ENCODE assay signal across 19 mouse cellular contexts in genomic region chr4:107843687-107844086, GRCm38 (mm10). TPM values are rescaled to one million over a fixed set of nuclear protein-coding genes. Genes with fewer than 3 reads are reported as not detected.
DNase-seq lines count a peak whose midpoint lies in the region; ATAC-seq and TF ChIP-seq lines count a peak whose summit lies in the region.
"Had no signal": no experiment of that assay in that cellular context is flagged by ENCODE, and none has a peak within 500 bp of the region (broad histone marks: within the 10 kb centered on the region; RNA-seq: fewer than 3 reads in every experiment).

No protein-coding gene starts in this region.

- peak overlapping the region; percentile 35; the same call in 1 of the 2 replicates for H3K27ac ChIP-seq in forebrain, embryonic 10.5 days
- H3K27ac ChIP-seq in forebrain, postnatal 0 days (ENCODE audit: low read depth, low read length) = no peak overlapping the region
- peak overlapping the region; percentile 34; the same call in 1 of the 2 replicates for H3K27ac ChIP-seq in neural tube, embryonic 14.5 days (ENCODE audit: low read depth, low read length)
- H3K27ac ChIP-seq in neural tube, embryonic 15.5 days (replicated peaks) = no peak overlapping the region
- H3K27ac ChIP-seq in forebrain, embryonic 15.5 days (replicated peaks) = peak overlapping the region; percentile 58
- H3K27ac ChIP-seq: hindbrain, embryonic 15.5 days; limb, embryonic 12.5 days; liver, embryonic 14.5 days; stomach, embryonic 15.5 days had no signal

- intact Hi-C loops in heart, postnatal 10 days (cut with DNase I) = no loop called here

- no peak overlapping the region for H3K4me3 ChIP-seq in forebrain, embryonic 10.5 days
- H3K4me3 ChIP-seq in forebrain, postnatal 0 days (ENCODE audit: low read depth, low read length) = no peak overlapping the region
- H3K4me3 ChIP-seq in neural tube, embryonic 14.5 days (ENCODE audit: low read depth, low read length) = no peak overlapping the region
- no peak overlapping the region for H3K4me3 ChIP-seq in neural tube, embryonic 15.5 days (replicated peaks)
- no peak overlapping the region for H3K4me3 ChIP-seq in forebrain, embryonic 15.5 days
- H3K4me3 ChIP-seq: hindbrain, embryonic 15.5 days; limb, embryonic 12.5 days; stomach, embryonic 15.5 days had no signal

- no peak overlapping the region for H3K4me2 ChIP-seq in forebrain, postnatal 0 days (ENCODE audit: low read depth)
- no peak overlapping the region for H3K4me2 ChIP-seq in neural tube, embryonic 14.5 days (ENCODE audit: low read depth, low read length)
- no peak overlapping the region for H3K4me2 ChIP-seq in neural tube, embryonic 15.5 days
- no peak overlapping the region for H3K4me2 ChIP-seq in forebrain, embryonic 15.5 days (replicated peaks)
- H3K4me2 ChIP-seq: hindbrain, embryonic 15.5 days; limb, embryonic 12.5 days; stomach, embryonic 15.5 days had no signal

- peaks cover 36% of the 10 kb centered on the region for H3K27me3 ChIP-seq in forebrain, embryonic 10.5 days (ENCODE audit: poor library complexity, severe bottlenecking)
- H3K27me3 ChIP-seq in forebrain, postnatal 0 days (ENCODE audit: insufficient read depth, low read length) = no peaks in the 10 kb centered on the region
- no peaks in the 10 kb centered on the region for H3K27me3 ChIP-seq in neural tube, embryonic 14.5 days (ENCODE audit: control insufficient read depth, insufficient read depth, low read length)
- H3K27me3 ChIP-seq in neural tube, embryonic 15.5 days (replicated peaks) = no peaks in the 10 kb centered on the region
- H3K27me3 ChIP-seq in forebrain, embryonic 15.5 days = no peaks in the 10 kb centered on the region
- H3K27me3 ChIP-seq: megakaryocyte, embryonic 14.5 days had no signal

- H3K9me3 ChIP-seq in forebrain, embryonic 10.5 days = no peaks in the 10 kb centered on the region
- H3K9me3 ChIP-seq in forebrain, postnatal 0 days (ENCODE audit: low read length) = no peaks in the 10 kb centered on the region
- no peaks in the 10 kb centered on the region for H3K9me3 ChIP-seq in neural tube, embryonic 14.5 days (ENCODE audit: control insufficient read depth, low read length)
- H3K9me3 ChIP-seq in neural tube, embryonic 15.5 days (replicated peaks) = no peaks in the 10 kb centered on the region
- no peaks in the 10 kb centered on the region for H3K9me3 ChIP-seq in forebrain, embryonic 15.5 days
- H3K9me3 ChIP-seq: hindbrain, embryonic 15.5 days; limb, embryonic 12.5 days; megakaryocyte, embryonic 14.5 days; stomach, embryonic 15.5 days had no signal

- H3K9ac ChIP-seq in forebrain, postnatal 0 days = no peak overlapping the region
- no peak overlapping the region for H3K9ac ChIP-seq in neural tube, embryonic 14.5 days (replicated peaks; ENCODE audit: low read depth, low read length)
- no peak overlapping the region for H3K9ac ChIP-seq in neural tube, embryonic 15.5 days (replicated peaks)
- H3K9ac ChIP-seq in forebrain, embryonic 15.5 days (replicated peaks) = no peak overlapping the region
- H3K9ac ChIP-seq: hindbrain, embryonic 15.5 days; limb, embryonic 12.5 days; liver, embryonic 14.5 days; stomach, embryonic 15.5 days had no signal

- 58% methylated on average over 8 of the region's 8 CpGs for WGBS in forebrain, embryonic 10.5 days
- WGBS in forebrain, postnatal 0 days = 39% methylated on average over 8 of the region's 8 CpGs
- WGBS in neural tube, embryonic 14.5 days = 60% methylated on average over 8 of the region's 8 CpGs
- 56% methylated on average over 8 of the region's 8 CpGs for WGBS in neural tube, embryonic 15.5 days
- WGBS in forebrain, embryonic 15.5 days = 46% methylated on average over 8 of the region's 8 CpGs

- no peak for ATAC-seq in forebrain, postnatal 0 days
- no peak for ATAC-seq in neural tube, embryonic 14.5 days (ENCODE audit: low read depth)
- ATAC-seq in neural tube, embryonic 15.5 days (ENCODE audit: low FRiP score) = no peak
- no peak for ATAC-seq in forebrain, embryonic 15.5 days (replicated peaks)
- ATAC-seq: lung, postnatal 0 days had no signal

- DNase-seq in forebrain, embryonic 10.5 days (ENCODE audit: extremely low spot score, low spot score) = no peak
- no peak for DNase-seq in forebrain, postnatal 0 days
- no peak for DNase-seq in right cerebral cortex, postnatal 25 days
- no peak for DNase-seq in MN1 (ENCODE audit: low spot score)
- no peak for DNase-seq in heart, postnatal 10 days
- DNase-seq: adrenal gland, postnatal 25 days; kidney, adult 2 months; kidney, postnatal 4 days; spleen, adult 18-20 months; thymus, postnatal 36 days had no signal

- H3K4me1 ChIP-seq in forebrain, embryonic 10.5 days = peaks cover 64% of the 10 kb centered on the region
- no peaks in the 10 kb centered on the region for H3K4me1 ChIP-seq in forebrain, postnatal 0 days (ENCODE audit: insufficient read depth)
- H3K4me1 ChIP-seq in neural tube, embryonic 14.5 days (ENCODE audit: control insufficient read depth, insufficient read depth, low read length) = peaks cover 10% of the 10 kb centered on the region
- peaks cover 22% of the 10 kb centered on the region for H3K4me1 ChIP-seq in neural tube, embryonic 15.5 days
- H3K4me1 ChIP-seq in forebrain, embryonic 15.5 days = peaks cover 47% of the 10 kb centered on the region
- H3K4me1 ChIP-seq: stomach, embryonic 15.5 days had no signal

- no peak for TF ChIP-seq CTCF in forebrain, postnatal 0 days (IDR thresholded peaks at IDR 0.05; ENCODE audit: low read depth)

- peaks cover 56% of the 10 kb centered on the region for H3K36me3 ChIP-seq in forebrain, embryonic 10.5 days (replicated peaks)
- peaks cover 40% of the 10 kb centered on the region for H3K36me3 ChIP-seq in forebrain, postnatal 0 days (ENCODE audit: insufficient read depth)
- H3K36me3 ChIP-seq in neural tube, embryonic 14.5 days (ENCODE audit: control insufficient read depth, insufficient read depth, low read length) = peaks cover 30% of the 10 kb centered on the region
- peaks cover 34% of the 10 kb centered on the region for H3K36me3 ChIP-seq in neural tube, embryonic 15.5 days
- peaks cover 38% of the 10 kb centered on the region for H3K36me3 ChIP-seq in forebrain, embryonic 15.5 days
- H3K36me3 ChIP-seq: limb, embryonic 12.5 days; stomach, embryonic 15.5 days had no signal

RNA-seq across cellular contexts. Expression of gene Magoh, which starts 35.9 kb away (rescaled TPM):
- 245 and 247 TPM in 2 replicates for polyA plus RNA-seq in forebrain, embryonic 10.5 days (2016; fragmentation: Nextera tagmentation; extraction: Ambion mirVana)
- total RNA-seq in forebrain, postnatal 0 days (2014; rRNA removed) = 49.8 and 64.5 TPM in 2 replicates
- 138 and 180 TPM in 2 replicates for polyA plus RNA-seq in forebrain, postnatal 0 days (2015; fragmentation: Nextera tagmentation; extraction: Ambion mirVana)
- 104 and 120 TPM in 2 replicates for polyA plus RNA-seq in neural tube, embryonic 14.5 days (2014; fragmentation: Nextera tagmentation; extraction: Ambion mirVana)
- 105 and 120 TPM in 2 replicates for polyA plus RNA-seq in neural tube, embryonic 15.5 days (2015; fragmentation: Nextera tagmentation; extraction: Ambion mirVana)
- 141 and 152 TPM in 2 replicates for polyA plus RNA-seq in forebrain, embryonic 15.5 days (2015; fragmentation: Nextera tagmentation; extraction: Ambion mirVana)
- total RNA-seq in heart, postnatal 10 days (2021) = 10 to 100 TPM; 64.4 to 65.4 TPM

RNA-seq across cellular contexts. Expression of gene Lrp8, which starts 41.6 kb away (rescaled TPM):
- 11.2 and 11.3 TPM in 2 replicates for polyA plus RNA-seq in forebrain, embryonic 10.5 days (2016; fragmentation: Nextera tagmentation; extraction: Ambion mirVana)
- total RNA-seq in forebrain, postnatal 0 days (2014; rRNA removed) = 60.7 and 90.2 TPM in 2 replicates
- polyA plus RNA-seq in forebrain, postnatal 0 days (2015; fragmentation: Nextera tagmentation; extraction: Ambion mirVana) = 21.9 and 38.3 TPM in 2 replicates
- 71.4 and 77.5 TPM in 2 replicates for polyA plus RNA-seq in neural tube, embryonic 14.5 days (2014; fragmentation: Nextera tagmentation; extraction: Ambion mirVana)
- polyA plus RNA-seq in neural tube, embryonic 15.5 days (2015; fragmentation: Nextera tagmentation; extraction: Ambion mirVana) = 48.8 and 62.8 TPM in 2 replicates
- polyA plus RNA-seq in forebrain, embryonic 15.5 days (2015; fragmentation: Nextera tagmentation; extraction: Ambion mirVana) = 86.3 and 93.7 TPM in 2 replicates
- total RNA-seq in heart, postnatal 10 days (2021) = 1 to 10 TPM in 1 of 2 experiments, under 1 TPM in 1; 0.67 to 1.1 TPM

RNA-seq across cellular contexts. Expression of gene 0610037L13Rik, which starts 45.9 kb away (rescaled TPM):
- polyA plus RNA-seq in forebrain, embryonic 10.5 days (2016; fragmentation: Nextera tagmentation; extraction: Ambion mirVana) = 102 and 105 TPM in 2 replicates
- total RNA-seq in forebrain, postnatal 0 days (2014; rRNA removed) = 63.7 and 75.6 TPM in 2 replicates
- 102 and 110 TPM in 2 replicates for polyA plus RNA-seq in forebrain, postnatal 0 days (2015; fragmentation: Nextera tagmentation; extraction: Ambion mirVana)
- polyA plus RNA-seq in neural tube, embryonic 14.5 days (2014; fragmentation: Nextera tagmentation; extraction: Ambion mirVana) = 82.6 and 91.7 TPM in 2 replicates
- 93.6 and 105 TPM in 2 replicates for polyA plus RNA-seq in neural tube, embryonic 15.5 days (2015; fragmentation: Nextera tagmentation; extraction: Ambion mirVana)
- 113 and 114 TPM in 2 replicates for polyA plus RNA-seq in forebrain, embryonic 15.5 days (2015; fragmentation: Nextera tagmentation; extraction: Ambion mirVana)
- 10 to 100 TPM; 67.2 to 70.7 TPM for total RNA-seq in heart, postnatal 10 days (2021)

Comparison
In these comparisons a context has a peak if more than half of its experiments do, and no peak if none do; other contexts are left out.
1. H3K27ac ChIP-seq: peak in forebrain, embryonic 10.5 days (single experiment), neural tube, embryonic 14.5 days (single experiment) and forebrain, embryonic 15.5 days (single experiment); none in forebrain, postnatal 0 days (single experiment) and neural tube, embryonic 15.5 days (single experiment).